Mouse (Mus musculus) naive thymus-derived CD4-positive, alpha-beta T cell, adult 2 months (primary cell): ENCODE results near the gene Npc2.

Source experiments
- DNase-seq: peaks from one replicate; pipeline ENCODE4 v3.0.0-alpha.2; 2011; ENCODE audit warnings: low read depth

The Npc2 gene

GRCm38 (mm10) chr12:84728421-84728820 is 44.5 kb downstream of the Npc2 start:
- no peak for DNase-seq

GRCm38 (mm10) chr12:84727434-84727833 is 45.5 kb downstream of the Npc2 start:
- no peak for DNase-seq

- no peak for DNase-seq
Observed at GRCm38 (mm10) chr12:84726986-84727385, 46.0 kb downstream of the Npc2 start.

GRCm38 (mm10) chr12:84726391-84726790 is 46.6 kb downstream of the Npc2 start:
- DNase-seq, result no peak

GRCm38 (mm10) chr12:84718462-84719244 is 54.3 kb downstream of the Npc2 start:
- no peak for DNase-seq

- DNase-seq, result no peak
Observed at GRCm38 (mm10) chr12:84714578-84714977, 58.4 kb downstream of the Npc2 start.

GRCm38 (mm10) chr12:84709842-84710439 is 63.0 kb downstream of the Npc2 start:
- DNase-seq, result no peak

- DNase-seq, result no peak
Observed at GRCm38 (mm10) chr12:84707804-84708203, 65.1 kb downstream of the Npc2 start.

GRCm38 (mm10) chr12:84706886-84707285 is 66.1 kb downstream of the Npc2 start:
- DNase-seq, result no peak
